Mouse (Mus musculus): ENCODE data around the gene Aatk. TPM values are rescaled to one million over a fixed set of nuclear protein-coding genes. Genes with fewer than 3 reads are reported as not detected.

Gene Aatk
- polyA plus RNA-seq, 1 experiment from 2014 or later = 3.3 TPM

GRCm38 (mm10) chr11:119960671-119961070 is 86.3 kb downstream of the Aatk start:
- H3K9ac ChIP-seq = no peak overlapping the region
- H3K27me3 ChIP-seq = no peaks in the 10 kb centered on the region
- peaks cover 15% of the 10 kb centered on the region for H3K4me1 ChIP-seq
- no peak overlapping the region for H3K4me2 ChIP-seq
- peaks cover 6% of the 10 kb centered on the region; the same call in 1 of the 2 replicates for H3K36me3 ChIP-seq
- ATAC-seq (ENCODE audit: borderline replicate concordance, extremely low read depth, low FRiP score, low TSS enrichment) = no peak
- 90% methylated on average over 6 of the region's 6 CpGs for WGBS
- no peaks in the 10 kb centered on the region for H3K9me3 ChIP-seq
- no peak overlapping the region for H3K4me3 ChIP-seq
- no peak overlapping the region for H3K27ac ChIP-seq

GRCm38 (mm10) chr11:119959714-119960113 is 87.3 kb downstream of the Aatk start:
- Histone ChIP-seq H3K36me3 (peaks cover 6% of the 10 kb centered on the region; the same call in 1 of the 2 replicates), H3K9ac (no peak overlapping the region), H3K4me2 (no peak overlapping the region), H3K27me3 (no peaks in the 10 kb centered on the region), H3K4me1 (peaks cover 24% of the 10 kb centered on the region), H3K27ac (0 out of 2 replicates have a peak overlapping the region, but pooled peaks have one; percentile 18), H3K9me3 (no peaks in the 10 kb centered on the region), H3K4me3 (no peak overlapping the region)
- 61% methylated on average over 4 of the region's 4 CpGs for WGBS
- ATAC-seq (ENCODE audit: borderline replicate concordance, extremely low read depth, low FRiP score, low TSS enrichment) = no peak

- Histone ChIP-seq H3K4me2 (no peak overlapping the region), H3K27me3 (no peaks in the 10 kb centered on the region), H3K4me1 (peaks cover 33% of the 10 kb centered on the region), H3K36me3 (peaks cover 6% of the 10 kb centered on the region; the same call in 1 of the 2 replicates), H3K4me3 (no peak overlapping the region), H3K9ac (no peak overlapping the region), H3K27ac (0 out of 2 replicates have a peak overlapping the region, but pooled peaks have one; percentile 18), H3K9me3 (no peaks in the 10 kb centered on the region)
- WGBS = 72% methylated on average over 7 of the region's 7 CpGs
- ATAC-seq (ENCODE audit: borderline replicate concordance, extremely low read depth, low FRiP score, low TSS enrichment) = no peak
Measured at GRCm38 (mm10) chr11:119958856-119959255, 88.1 kb downstream of the Aatk start.

MicroRNA genes within 50 kb of the gene (microRNA counts, 519-probe panel; counts per million panel counts)
- microRNA mmu-miR-338-3p = 2,720 counts per million, percentile 69 among the panel's probes with 10 or more counts
- 2,366 counts per million, percentile 39 among the panel's probes with 10 or more counts for microRNA mmu-miR-338-5p

Small RNA genes within 50 kb of the gene (microRNA-seq; reads per million reads assigned to microRNA genes)
- not detected for gene Gm25948
- gene Mir3065 = not detected
- not detected for gene Mir338

Other genes with a start within 250 kb of the Aatk start
- gene Chmp6, start 133.7 kb downstream of the Aatk start, polyA plus RNA-seq (2015; fragmentation: Nextera tagmentation; extraction: Ambion mirVana) = 99.3 and 100 TPM in 2 replicates
- 26.2 and 28.9 TPM in 2 replicates for gene Baiap2, start 104.4 kb downstream of the Aatk start, polyA plus RNA-seq (2015; fragmentation: Nextera tagmentation; extraction: Ambion mirVana)
- gene Cep131, start 39.7 kb upstream of the Aatk start, polyA plus RNA-seq (2015; fragmentation: Nextera tagmentation; extraction: Ambion mirVana) = 22.0 and 28.8 TPM in 2 replicates
- gene Tepsin, start 51.6 kb upstream of the Aatk start, polyA plus RNA-seq (2015; fragmentation: Nextera tagmentation; extraction: Ambion mirVana) = 12.2 and 14.2 TPM in 2 replicates
- 68.0 and 75.9 TPM in 2 replicates for gene Ndufaf8, start 51.8 kb upstream of the Aatk start, polyA plus RNA-seq (2015; fragmentation: Nextera tagmentation; extraction: Ambion mirVana)
- gene Slc38a10, start 104.2 kb upstream of the Aatk start, polyA plus RNA-seq (2015; fragmentation: Nextera tagmentation; extraction: Ambion mirVana) = 91.2 and 92.1 TPM in 2 replicates
- 8.7 and 9.2 TPM in 2 replicates for gene Bahcc1, start 185.8 kb upstream of the Aatk start, polyA plus RNA-seq (2015; fragmentation: Nextera tagmentation; extraction: Ambion mirVana)

All from lung, embryonic 15.5 days (tissue).